In genomic region chr7:143942941-143943691, GRCm38 (mm10) we compare ENCODE assay signal across 17 mouse cellular contexts. TPM values are rescaled to one million over a fixed set of nuclear protein-coding genes. Genes with fewer than 3 reads are reported as not detected.
DNase-seq lines count a peak whose midpoint lies in the region; ATAC-seq lines count a peak whose summit lies in the region.
"Had no signal": no experiment of that assay in that cellular context is flagged by ENCODE, and none has a peak within 500 bp of the region (broad histone marks: within the 10 kb centered on the region; RNA-seq: fewer than 3 reads in every experiment).

No protein-coding gene starts in this region.

- no peaks in the 10 kb centered on the region for H3K9me3 ChIP-seq in forebrain, embryonic 14.5 days (replicated peaks; ENCODE audit: control insufficient read depth, low read length)
- H3K9me3 ChIP-seq in forebrain, embryonic 11.5 days (ENCODE audit: control insufficient read depth, low read length), result no peaks in the 10 kb centered on the region; the same call in 1 of the 2 replicates
- no peaks in the 10 kb centered on the region for H3K9me3 ChIP-seq in forebrain, embryonic 16.5 days (ENCODE audit: control insufficient read depth, low read length)
- H3K9me3 ChIP-seq: embryonic facial prominence, embryonic 15.5 days; neural tube, embryonic 12.5 days had no signal

- H3K27ac ChIP-seq in forebrain, embryonic 14.5 days (ENCODE audit: low read depth, low read length), result peak overlapping the region; percentile 49
- no peak overlapping the region for H3K27ac ChIP-seq in forebrain, embryonic 11.5 days (ENCODE audit: low read depth, low read length)
- H3K27ac ChIP-seq in forebrain, embryonic 16.5 days (ENCODE audit: low read length), result no peak overlapping the region; the same call in 1 of the 2 replicates
- H3K27ac ChIP-seq: embryonic facial prominence, embryonic 15.5 days; liver, embryonic 12.5 days; neural tube, embryonic 12.5 days had no signal

- 40% methylated on average over 14 of the region's 14 CpGs for WGBS in forebrain, embryonic 14.5 days
- 71% methylated on average over 14 of the region's 14 CpGs for WGBS in forebrain, embryonic 11.5 days
- WGBS in forebrain, embryonic 16.5 days, result 30% methylated on average over 14 of the region's 14 CpGs

- ATAC-seq in forebrain, embryonic 14.5 days, result peak; percentile 64
- ATAC-seq in forebrain, embryonic 11.5 days (replicated peaks; ENCODE audit: low FRiP score), result no peak
- ATAC-seq in forebrain, embryonic 16.5 days, result peak; percentile 54
- ATAC-seq: activated CD4-positive, CD25-positive, alpha-beta regulatory T cell, adult 4 months; intestine, postnatal 0 days; liver, embryonic 12.5 days had no signal

- H3K9ac ChIP-seq in forebrain, embryonic 14.5 days (ENCODE audit: low read length), result no peak overlapping the region
- no peak overlapping the region for H3K9ac ChIP-seq in forebrain, embryonic 11.5 days (ENCODE audit: low read length)
- no peak overlapping the region for H3K9ac ChIP-seq in forebrain, embryonic 16.5 days (replicated peaks; ENCODE audit: low read depth, low read length)
- H3K9ac ChIP-seq: embryonic facial prominence, embryonic 15.5 days; liver, embryonic 12.5 days; neural tube, embryonic 12.5 days had no signal

- peaks cover 2% of the 10 kb centered on the region; the same call in 1 of the 2 replicates for H3K4me1 ChIP-seq in forebrain, embryonic 14.5 days (ENCODE audit: control insufficient read depth, insufficient read depth, low read length)
- no peaks in the 10 kb centered on the region for H3K4me1 ChIP-seq in forebrain, embryonic 11.5 days (replicated peaks; ENCODE audit: control insufficient read depth, insufficient read depth, low read length)
- H3K4me1 ChIP-seq in forebrain, embryonic 16.5 days (replicated peaks; ENCODE audit: control insufficient read depth, insufficient read depth, low read length), result peaks cover 11% of the 10 kb centered on the region
- H3K4me1 ChIP-seq: embryonic facial prominence, embryonic 15.5 days; liver, embryonic 12.5 days; neural tube, embryonic 12.5 days had no signal

- H3K4me2 ChIP-seq in forebrain, embryonic 14.5 days (ENCODE audit: low read length), result no peak overlapping the region
- H3K4me2 ChIP-seq in forebrain, embryonic 11.5 days (ENCODE audit: low read depth, low read length, severe bottlenecking), result no peak overlapping the region
- H3K4me2 ChIP-seq in forebrain, embryonic 16.5 days (ENCODE audit: low read length), result no peak overlapping the region
- H3K4me2 ChIP-seq: embryonic facial prominence, embryonic 15.5 days; liver, embryonic 12.5 days; midbrain, embryonic 11.5 days; neural tube, embryonic 12.5 days had no signal

- no peak overlapping the region for H3K4me3 ChIP-seq in forebrain, embryonic 14.5 days (ENCODE audit: low read depth, low read length)
- no peak overlapping the region for H3K4me3 ChIP-seq in forebrain, embryonic 11.5 days (ENCODE audit: low read depth, low read length)
- no peak overlapping the region for H3K4me3 ChIP-seq in forebrain, embryonic 16.5 days (replicated peaks; ENCODE audit: low read length)
- H3K4me3 ChIP-seq: embryonic facial prominence, embryonic 15.5 days; liver, embryonic 12.5 days; neural tube, embryonic 12.5 days had no signal

- DNase-seq in forebrain, embryonic 14.5 days (ENCODE audit: low spot score), result peak; percentile 71
- no peak for DNase-seq in forebrain, embryonic 11.5 days (ENCODE audit: low spot score)
- peak; percentile 22 for DNase-seq in kidney, adult 9 months
- DNase-seq in kidney, postnatal 14 days, result no peak
- DNase-seq in ovary, postnatal 36 days (ENCODE audit: low spot score), result peak; percentile 20
- no peak for DNase-seq in ovary, postnatal 14 days (ENCODE audit: low spot score)
- no peak for DNase-seq in lung, adult 18-20 months
- DNase-seq: heart, postnatal 14 days; lung, postnatal 14 days; thymus, postnatal 4 days had no signal

- no peaks in the 10 kb centered on the region for H3K27me3 ChIP-seq in forebrain, embryonic 14.5 days (replicated peaks; ENCODE audit: control insufficient read depth, insufficient read depth, low read length)
- H3K27me3 ChIP-seq in forebrain, embryonic 11.5 days (ENCODE audit: control insufficient read depth, insufficient read depth, low read length), result no peaks in the 10 kb centered on the region
- H3K27me3 ChIP-seq in forebrain, embryonic 16.5 days (replicated peaks; ENCODE audit: control insufficient read depth, insufficient read depth, low read length), result no peaks in the 10 kb centered on the region
- H3K27me3 ChIP-seq: embryonic facial prominence, embryonic 15.5 days; liver, embryonic 12.5 days; neural tube, embryonic 12.5 days had no signal

- no peaks in the 10 kb centered on the region for H3K36me3 ChIP-seq in forebrain, embryonic 14.5 days (ENCODE audit: control insufficient read depth, insufficient read depth, low read length)
- no peaks in the 10 kb centered on the region for H3K36me3 ChIP-seq in forebrain, embryonic 11.5 days (ENCODE audit: control insufficient read depth, insufficient read depth, low read length)
- H3K36me3 ChIP-seq in forebrain, embryonic 16.5 days (ENCODE audit: control insufficient read depth, insufficient read depth), result no peaks in the 10 kb centered on the region
- H3K36me3 ChIP-seq: embryonic facial prominence, embryonic 15.5 days; liver, embryonic 12.5 days; neural tube, embryonic 12.5 days had no signal

RNA-seq across cellular contexts. Expression of gene Shank2, which starts 58.6 kb away (rescaled TPM):
- polyA plus RNA-seq in forebrain, embryonic 14.5 days (2014; fragmentation: Nextera tagmentation; extraction: Ambion mirVana), result 4.6 and 5.6 TPM in 2 replicates
- polyA plus RNA-seq in forebrain, embryonic 11.5 days (2014; fragmentation: Nextera tagmentation; extraction: Ambion mirVana), result 2.2 TPM in 2 replicates
- 7.1 and 9.7 TPM in 2 replicates for polyA plus RNA-seq in forebrain, embryonic 16.5 days (2015; fragmentation: Nextera tagmentation; extraction: Ambion mirVana)

Comparison
In these comparisons a context has a peak if more than half of its experiments do, and no peak if none do; other contexts are left out.
1. DNase-seq: peak in forebrain, embryonic 14.5 days (single experiment), kidney, adult 9 months (single experiment) and ovary, postnatal 36 days (single experiment); none in forebrain, embryonic 11.5 days (single experiment), kidney, postnatal 14 days (single experiment), ovary, postnatal 14 days (single experiment) and lung, adult 18-20 months (0 of 2).